Mouse (Mus musculus) limb, embryonic 12.5 days (tissue): Measurements from ENCODE around the gene Borcs5. TPM values are rescaled to one million over a fixed set of nuclear protein-coding genes. Genes with fewer than 3 reads are reported as not detected.

Source experiments
- ATAC-seq: fragments of 200-750 bp; cut with Nextera tagmentation; 2 replicates; pipeline ENCODE4 v1.8.0; 2017; ENCODE audit warnings: low read depth, moderate TSS enrichment; ENCODE audit not compliant: insufficient number of reproducible peaks, insufficient read depth, low FRiP score, low TSS enrichment
- H3K27ac ChIP-seq: fragments of 300-500 bp; sonication (generic); 2 replicates; pipeline ENCODE4 v1.5.1; 2016; ENCODE audit warnings: mild to moderate bottlenecking, moderate library complexity
- H3K27me3 ChIP-seq: fragments of 300-500 bp; sonication (generic); 2 replicates; pipeline ENCODE4 v1.6.1; 2016; ENCODE audit warnings: mild to moderate bottlenecking, moderate library complexity
- H3K36me3 ChIP-seq: fragments of 300-500 bp; sonication (generic); 2 replicates; pipeline ENCODE4 v1.6.1; 2016; ENCODE audit warnings: mild to moderate bottlenecking, moderate library complexity
- H3K4me1 ChIP-seq: fragments of 300-500 bp; sonication (generic); replicated peaks from 2 replicates; pipeline ENCODE4 v1.6.1; 2016
- H3K4me2 ChIP-seq: fragments of 300-500 bp; sonication (generic); 2 replicates; pipeline ENCODE4 v1.6.1; 2016; ENCODE audit warnings: mild to moderate bottlenecking, moderate library complexity
- H3K4me3 ChIP-seq: fragments of 300-500 bp; sonication (generic); replicated peaks from 2 replicates; pipeline ENCODE4 v1.5.1; 2016; ENCODE audit warnings: mild to moderate bottlenecking
- H3K9ac ChIP-seq: fragments of 300-500 bp; sonication (generic); replicated peaks from 2 replicates; pipeline ENCODE4 v1.6.1; 2016; ENCODE audit warnings: mild to moderate bottlenecking, moderate library complexity
- H3K9me3 ChIP-seq: fragments of 300-500 bp; sonication (generic); 2 replicates; pipeline ENCODE4 v1.6.1; 2016; ENCODE audit warnings: mild to moderate bottlenecking, moderate library complexity
- WGBS: fragments of 180-500 bp; shearing (Covaris S2); methylation state at CpG from one replicate; pipeline ENCODE4 v1.1.7; 2016; 5-methylcytosine and 5-hydroxymethylcytosine counted together
- polyA plus RNA-seq: library from polyadenylated mRNA; unstranded; fragments of >200 nt; fragmentation: Nextera tagmentation; extraction: Ambion mirVana; gene quantifications from 2 replicates; pipeline ENCODE4 v1.2.1, GENCODE M21; 2016

The Borcs5 gene
- 19.5 and 22.4 TPM in 2 replicates for polyA plus RNA-seq

DNA sequence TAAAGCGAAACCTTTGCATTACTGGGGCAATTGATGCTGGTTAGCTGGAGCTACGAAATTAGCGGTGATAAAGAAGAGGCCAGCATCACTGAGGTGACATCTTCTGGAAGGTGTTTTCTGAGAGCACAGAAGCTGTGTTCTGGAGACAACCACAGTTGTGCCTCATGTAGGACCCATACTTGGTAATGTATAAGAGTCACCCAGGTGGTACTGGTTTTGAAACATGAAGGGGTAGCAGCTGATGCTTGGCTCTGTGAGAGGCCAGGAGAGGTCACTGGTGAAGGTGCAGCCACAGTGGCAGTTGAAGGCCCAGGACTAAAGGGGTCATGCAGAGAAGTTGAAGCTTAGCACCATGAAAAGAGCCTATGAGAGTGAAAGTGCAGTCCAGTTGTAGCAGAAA lies at the start of gene Borcs5:
Gene Borcs5 (plus strand): TSS at position 301 of the 400 bp plus-strand sequence.
- ATAC-seq, result no peak
- no peaks in the 10 kb centered on the region for H3K27me3 ChIP-seq
- 88% methylated on average over 3 of the region's 3 CpGs for WGBS
- H3K36me3 ChIP-seq, result no peaks in the 10 kb centered on the region
- no peaks in the 10 kb centered on the region for H3K9me3 ChIP-seq
- H3K4me2 ChIP-seq, result no peak within 1 kb of the TSS; the same call in 1 of the 2 replicates
- H3K4me3 ChIP-seq, result no peak within 1 kb of the TSS
- no peak within 1 kb of the TSS for H3K27ac ChIP-seq
- peaks cover 7% of the 10 kb centered on the region for H3K4me1 ChIP-seq
- no peak within 1 kb of the TSS for H3K9ac ChIP-seq

GRCm38 (mm10) chr6:134591614-134592013 lies 47.7 kb upstream of the Borcs5 start:
- no peak overlapping the region for H3K4me3 ChIP-seq
- H3K9ac ChIP-seq, result no peak overlapping the region
- 79% methylated on average over 2 of the region's 2 CpGs for WGBS
- H3K36me3 ChIP-seq, result no peaks in the 10 kb centered on the region
- H3K27me3 ChIP-seq, result no peaks in the 10 kb centered on the region
- H3K4me2 ChIP-seq, result no peak overlapping the region
- no peaks in the 10 kb centered on the region for H3K4me1 ChIP-seq
- no peak for ATAC-seq
- no peaks in the 10 kb centered on the region for H3K9me3 ChIP-seq
- no peak overlapping the region for H3K27ac ChIP-seq

GRCm38 (mm10) chr6:134594569-134595442 lies 44.5 kb upstream of the Borcs5 start:
- H3K4me2 ChIP-seq, result no peak overlapping the region
- H3K4me1 ChIP-seq, result no peaks in the 10 kb centered on the region
- WGBS, result 88% methylated on average over 21 of the region's 21 CpGs
- no peaks in the 10 kb centered on the region for H3K9me3 ChIP-seq
- no peak overlapping the region for H3K27ac ChIP-seq
- no peaks in the 10 kb centered on the region for H3K36me3 ChIP-seq
- no peak overlapping the region for H3K4me3 ChIP-seq
- ATAC-seq, result no peak
- no peak overlapping the region for H3K9ac ChIP-seq
- no peaks in the 10 kb centered on the region for H3K27me3 ChIP-seq

DNA sequence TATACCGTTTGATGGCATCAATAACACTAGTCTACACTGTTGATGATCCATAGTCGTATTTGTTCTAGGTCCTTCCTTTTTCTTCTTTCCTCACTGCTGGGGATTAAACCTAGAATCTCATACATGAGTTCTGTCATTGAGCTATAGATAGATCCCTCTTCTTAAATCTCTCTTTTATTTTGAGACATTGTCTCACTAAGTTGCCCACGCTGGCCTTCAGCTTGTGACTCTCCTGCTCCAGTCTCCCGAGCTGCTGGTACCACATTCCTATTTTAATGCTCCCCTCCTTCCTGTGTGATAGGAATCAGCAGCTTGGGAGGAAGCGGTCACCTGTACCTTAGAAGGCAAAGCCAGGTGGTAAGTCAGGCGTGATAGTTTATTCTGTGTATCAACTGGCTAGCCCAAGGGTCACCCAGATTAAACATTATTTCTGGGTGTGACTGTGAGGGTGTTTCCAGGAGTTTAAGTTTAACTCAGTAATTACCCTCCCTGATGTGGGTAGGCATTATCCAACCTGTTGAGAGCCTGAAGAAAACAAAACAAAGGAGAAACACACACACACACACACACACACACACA lies 41.6 kb upstream of the Borcs5 start:
- H3K4me3 ChIP-seq, result no peak overlapping the region
- H3K27me3 ChIP-seq, result no peaks in the 10 kb centered on the region
- no peak overlapping the region for H3K9ac ChIP-seq
- WGBS, result 87% methylated on average over 6 of the region's 6 CpGs
- peaks cover 13% of the 10 kb centered on the region for H3K4me1 ChIP-seq
- H3K4me2 ChIP-seq, result no peak overlapping the region
- no peaks in the 10 kb centered on the region for H3K36me3 ChIP-seq
- no peaks in the 10 kb centered on the region for H3K9me3 ChIP-seq
- ATAC-seq, result no peak
- no peak overlapping the region for H3K27ac ChIP-seq

- ATAC-seq, result no peak
- Histone ChIP-seq H3K4me1 (peaks cover 19% of the 10 kb centered on the region), H3K27me3 (no peaks in the 10 kb centered on the region), H3K9me3 (no peaks in the 10 kb centered on the region), H3K4me2 (no peak overlapping the region), H3K9ac (no peak overlapping the region), H3K4me3 (no peak overlapping the region), H3K36me3 (no peaks in the 10 kb centered on the region), H3K27ac (no peak overlapping the region)
- WGBS, result 72% methylated on average over 1 of the region's 1 CpGs
Observed at GRCm38 (mm10) chr6:134599239-134599638, 40.1 kb upstream of the Borcs5 start.

DNA sequence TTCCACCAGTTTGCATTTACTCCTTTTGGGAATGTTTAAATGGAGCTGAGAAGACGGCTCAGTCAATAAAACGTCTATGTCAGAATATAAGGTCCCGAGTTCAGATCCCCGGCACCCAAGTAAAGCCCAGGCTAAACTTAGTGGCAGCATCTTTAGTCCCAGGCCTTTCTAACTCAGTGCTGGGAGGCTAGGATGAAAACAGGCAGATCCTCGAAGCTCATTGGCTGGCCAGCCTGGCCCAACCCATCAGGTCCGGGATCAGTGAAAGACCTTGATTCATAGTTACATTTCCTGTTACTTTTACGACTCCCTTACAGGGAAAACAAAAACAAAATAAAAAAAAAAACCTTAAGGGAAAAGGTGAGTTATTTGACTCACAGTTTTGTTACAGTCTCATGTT lies 38.2 kb upstream of the Borcs5 start:
- Histone ChIP-seq H3K4me2 (no peak overlapping the region), H3K27ac (peak overlapping the region; percentile 89)
- WGBS, result 50% methylated on average over 7 of the region's 7 CpGs

DNA sequence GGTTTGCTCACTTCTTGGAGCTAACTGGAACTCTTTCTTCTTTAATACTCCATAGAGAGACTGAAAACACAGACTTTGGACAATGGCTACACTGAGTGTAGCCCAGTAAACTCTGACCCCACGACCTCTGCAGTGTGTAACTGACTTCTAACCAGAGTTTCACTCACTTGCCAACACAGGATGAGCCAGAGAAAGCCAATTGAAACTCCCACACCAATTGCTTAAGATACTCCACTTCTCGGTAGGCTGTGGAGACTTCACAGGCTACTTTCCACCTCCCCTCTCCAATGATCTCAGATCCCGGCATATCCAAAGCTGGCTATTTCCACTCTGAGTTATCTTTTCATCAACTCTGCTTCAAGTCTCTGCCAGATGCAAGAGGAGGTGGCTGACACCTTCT lies 37.5 kb upstream of the Borcs5 start:
- Histone ChIP-seq H3K27me3 (no peaks in the 10 kb centered on the region), H3K9ac (no peak overlapping the region), H3K27ac (peak overlapping the region; percentile 89), H3K36me3 (no peaks in the 10 kb centered on the region), H3K4me3 (no peak overlapping the region), H3K4me1 (peaks cover 28% of the 10 kb centered on the region), H3K9me3 (no peaks in the 10 kb centered on the region), H3K4me2 (peak overlapping the region; percentile 38)
- 15% methylated on average over 3 of the region's 3 CpGs for WGBS
- ATAC-seq, result peak; percentile 24; the same call in 1 of the 2 replicates

More for the DNA sequence above, 38.2 kb upstream of the Borcs5 start:
- no peak overlapping the region for H3K4me3 ChIP-seq
- H3K4me1 ChIP-seq, result peaks cover 22% of the 10 kb centered on the region
- no peaks in the 10 kb centered on the region for H3K36me3 ChIP-seq
- H3K27me3 ChIP-seq, result no peaks in the 10 kb centered on the region
- no peak for ATAC-seq
- H3K9ac ChIP-seq, result no peak overlapping the region
- no peaks in the 10 kb centered on the region for H3K9me3 ChIP-seq

- Histone ChIP-seq H3K36me3 (no peaks in the 10 kb centered on the region), H3K4me2 (peak overlapping the region; percentile 38), H3K9me3 (no peaks in the 10 kb centered on the region), H3K27ac (peak overlapping the region; percentile 89), H3K4me3 (no peak overlapping the region), H3K4me1 (peaks cover 34% of the 10 kb centered on the region), H3K27me3 (no peaks in the 10 kb centered on the region), H3K9ac (no peak overlapping the region)
- peak; percentile 66; the same call in 1 of the 2 replicates for ATAC-seq
- WGBS, result 10% methylated on average over 10 of the region's 10 CpGs
Observed at GRCm38 (mm10) chr6:134602371-134603003, 36.8 kb upstream of the Borcs5 start.

- no peak overlapping the region for H3K4me3 ChIP-seq
- ATAC-seq, result no peak
- no peak overlapping the region for H3K4me2 ChIP-seq
- peaks cover 39% of the 10 kb centered on the region for H3K4me1 ChIP-seq
- H3K36me3 ChIP-seq, result no peaks in the 10 kb centered on the region
- no peaks in the 10 kb centered on the region for H3K27me3 ChIP-seq
- no peaks in the 10 kb centered on the region for H3K9me3 ChIP-seq
- H3K27ac ChIP-seq, result no peak overlapping the region
- no peak overlapping the region for H3K9ac ChIP-seq
- 92% methylated on average over 3 of the region's 3 CpGs for WGBS
Observed at GRCm38 (mm10) chr6:134605196-134605595, 34.1 kb upstream of the Borcs5 start.

DNA sequence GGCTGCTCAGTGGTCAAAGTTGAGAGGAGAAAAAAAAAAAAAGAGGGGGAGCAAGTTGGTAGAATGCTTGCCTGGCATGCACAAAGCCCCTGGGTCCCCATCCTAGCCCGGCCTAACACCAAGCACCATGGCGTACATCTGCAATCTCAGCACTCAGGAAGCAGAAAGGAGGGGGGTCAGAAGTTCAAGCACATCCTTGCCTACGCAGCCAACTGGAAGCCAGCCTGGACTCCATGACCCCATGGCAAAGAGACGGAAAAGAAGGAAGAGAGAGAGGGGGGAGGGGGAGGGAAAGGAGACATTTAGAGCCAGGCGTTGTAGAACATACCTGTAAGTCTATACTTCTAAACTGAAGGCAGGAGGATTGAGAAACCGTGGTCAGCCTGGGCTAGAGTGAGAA lies 32.8 kb upstream of the Borcs5 start:
- Histone ChIP-seq H3K4me2 (0 out of 2 replicates have a peak overlapping the region, but pooled peaks have one; percentile 16), H3K27me3 (no peaks in the 10 kb centered on the region), H3K9ac (no peak overlapping the region), H3K4me1 (peaks cover 35% of the 10 kb centered on the region), H3K4me3 (no peak overlapping the region), H3K27ac (peak overlapping the region; percentile 74), H3K36me3 (no peaks in the 10 kb centered on the region), H3K9me3 (no peaks in the 10 kb centered on the region)
- ATAC-seq, result 0 out of 2 replicates have a peak, but pooled peaks have one; percentile 8
- 57% methylated on average over 6 of the region's 6 CpGs for WGBS
